Mouse (Mus musculus) hematopoietic multipotent progenitor cell, adult 10-12 weeks (in vitro differentiated cells): ENCODE results near the gene Krt13. TPM values are rescaled to one million over a fixed set of nuclear protein-coding genes. Genes with fewer than 3 reads are reported as not detected.

Experiments
- polyA plus RNA-seq: library from polyadenylated mRNA; stranded (reverse); fragments of >175 nt; gene quantifications from 2 replicates; pipeline ENCODE4 v1.2.3, GENCODE M21; 2012; ENCODE audit warnings: low replicate concordance

The Krt13 gene
- polyA plus RNA-seq = 0.33 TPM in 1 of 2 replicates, not detected in the other

DNA sequence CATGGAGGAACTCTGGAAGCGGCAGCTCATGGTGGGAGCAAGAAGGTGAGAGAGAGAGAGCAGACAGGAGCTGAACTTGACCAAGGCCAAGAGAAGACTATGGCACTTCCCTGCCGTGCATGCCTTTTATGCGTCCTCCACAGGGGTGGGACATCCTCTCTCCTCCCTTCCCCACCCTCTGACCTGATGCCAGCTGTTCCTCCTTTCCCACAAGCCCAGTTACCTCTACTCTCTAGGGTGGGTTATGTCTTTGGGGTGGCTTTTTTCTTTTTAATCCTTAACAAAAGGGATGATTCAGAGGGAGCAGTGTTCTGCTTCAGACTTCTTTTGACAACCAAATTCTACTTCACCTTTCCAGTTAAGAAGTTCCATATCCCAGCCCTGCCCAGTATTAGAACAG, at the start of gene Krt13:
Gene Krt13, minus strand, starts transcription at position 101 of the 400 bp plus-strand sequence.

DNA sequence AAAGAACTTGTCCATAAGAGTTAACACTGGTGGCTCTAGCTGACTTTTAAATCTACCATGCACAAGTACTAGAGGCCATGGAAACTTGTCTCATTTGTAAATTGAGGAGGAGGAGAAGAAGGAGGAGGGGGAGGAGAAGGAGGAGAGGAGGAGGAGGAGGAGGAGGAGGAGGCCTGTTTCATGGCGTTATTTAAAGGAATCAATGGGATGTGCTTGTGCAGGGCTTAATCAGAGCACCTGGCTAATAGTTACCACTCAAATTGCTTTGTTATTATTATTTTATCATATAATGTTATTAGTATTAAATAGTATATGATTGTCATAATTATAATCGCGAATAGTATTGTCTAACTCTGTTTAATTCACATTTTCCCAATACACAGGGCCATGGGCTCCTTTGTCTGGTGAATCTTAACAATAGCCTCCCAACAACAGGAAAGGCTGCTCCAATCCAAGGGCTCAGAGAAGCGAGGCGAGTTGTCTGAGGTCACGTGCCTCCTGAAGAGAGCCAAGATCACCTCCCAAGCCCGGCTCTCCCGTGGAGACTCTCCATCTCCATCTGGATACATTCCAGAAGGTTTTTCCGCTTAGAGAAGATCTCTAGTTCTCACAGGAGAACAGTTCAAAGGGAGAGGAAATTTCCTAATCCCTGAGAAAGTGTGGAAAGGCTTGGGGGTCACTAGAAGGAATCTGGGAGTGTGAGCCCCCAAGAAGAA, 27.4 kb upstream of the Krt13 start, which contains the start of gene Krt19:
Gene Krt19, minus strand, starts transcription at position 51 of the 716 bp plus-strand sequence.

DNA sequence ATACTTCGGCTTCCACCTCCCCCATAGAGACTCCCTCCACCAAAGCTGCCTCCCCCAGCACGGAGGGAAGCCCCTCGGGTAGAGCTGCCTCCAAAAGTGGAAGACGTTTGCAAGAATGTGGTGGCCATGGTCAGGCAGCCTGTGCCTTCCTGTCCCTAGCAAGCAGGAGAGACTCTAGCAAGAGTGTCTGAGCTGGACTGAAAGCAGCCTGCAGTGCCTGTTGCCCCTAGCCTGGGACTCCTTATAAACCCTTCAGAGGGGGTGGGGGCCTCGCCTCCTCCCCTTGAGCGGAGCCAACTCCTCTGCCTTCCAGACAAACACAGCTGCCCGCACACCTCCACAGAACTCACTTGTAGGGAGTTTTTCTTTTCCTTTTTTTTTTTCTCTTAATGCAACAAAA, 14.4 kb upstream of the Krt13 start, which contains the start of gene Krt15:
Gene Krt15, minus strand, starts transcription at position 198 of the 400 bp plus-strand sequence.

DNA sequence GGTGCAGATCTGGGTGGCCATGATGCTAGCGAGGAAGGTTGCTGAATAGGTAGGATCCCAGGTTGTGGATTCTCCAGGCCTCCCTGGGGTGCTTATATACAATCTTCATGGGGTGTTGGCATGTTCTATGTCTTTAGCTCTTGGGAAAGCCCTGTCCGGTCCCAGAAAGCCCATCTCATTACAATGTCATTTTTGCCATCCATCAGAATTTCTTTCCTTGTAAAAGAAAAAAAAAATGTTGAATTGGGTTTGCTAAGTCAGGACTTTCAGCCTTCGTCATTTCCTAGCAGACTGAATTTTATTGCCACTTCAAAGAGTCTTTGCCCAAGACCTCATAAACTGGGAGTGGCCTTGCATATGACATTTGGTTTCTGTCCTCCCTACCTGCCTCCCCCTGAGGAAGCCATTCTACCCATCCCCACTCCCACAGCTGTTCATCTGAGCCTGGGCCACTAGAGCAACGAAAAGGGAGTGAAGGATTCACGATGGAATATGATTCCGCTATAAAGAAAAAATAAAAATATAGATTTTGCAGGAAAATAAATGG, 15.7 kb downstream of the Krt13 start, which contains the start of gene Krt36:
Gene Krt36, minus strand, starts transcription at position 51 of the 547 bp plus-strand sequence.

DNA sequence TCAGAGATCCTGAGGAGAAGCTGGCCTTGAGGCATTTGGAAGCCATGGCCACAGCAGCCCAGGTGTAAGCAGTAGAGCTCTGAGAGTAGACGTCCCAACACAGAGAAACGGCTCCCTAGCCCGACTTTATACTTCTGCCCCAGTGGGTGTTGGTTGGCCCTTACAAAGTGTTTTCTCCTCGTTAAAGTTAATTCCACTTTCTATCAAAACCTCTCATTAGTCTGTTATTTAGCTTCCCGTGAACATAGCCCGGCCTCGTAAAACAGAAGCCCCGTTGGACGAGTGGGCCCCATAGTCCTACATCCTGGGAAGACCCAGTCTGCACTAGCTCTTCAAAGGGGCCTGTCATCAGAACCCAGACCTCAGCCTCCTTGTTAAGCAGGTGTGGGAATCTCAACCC, 25.2 kb downstream of the Krt13 start, which contains the start of gene Krt35:
Gene Krt35, minus strand, starts transcription at position 101 of the 400 bp plus-strand sequence.

DNA sequence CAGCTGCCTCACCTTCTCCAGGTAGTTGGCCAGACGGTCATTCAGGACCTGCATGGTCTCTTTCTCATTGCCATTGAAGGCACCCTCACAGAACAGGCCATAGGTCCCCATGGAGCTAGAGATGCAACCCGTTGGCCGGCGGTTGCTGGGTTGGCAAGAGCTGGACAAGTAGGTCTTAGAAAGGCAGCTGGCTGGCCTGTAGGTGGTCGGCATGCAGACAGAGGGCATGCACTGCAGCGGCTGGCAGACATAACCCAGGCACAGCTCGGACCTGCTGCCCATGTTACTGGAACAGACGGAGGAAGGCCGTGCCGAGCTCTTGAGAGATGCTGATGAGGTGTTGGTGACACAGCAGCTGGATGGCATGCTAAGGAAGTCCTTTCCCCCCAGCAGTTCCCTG, 33.5 kb downstream of the Krt13 start, which contains the start of gene Krt32:
Gene Krt32, minus strand, starts transcription at position 366 of the 400 bp plus-strand sequence.

Other genes starting within 250 kb of the Krt13 start
- gene Krtap9-1, start 248.2 kb downstream of the Krt13 start, polyA plus RNA-seq = not detected in 2 replicates
- gene Gm11567, start 242.4 kb downstream of the Krt13 start, polyA plus RNA-seq = not detected in 2 replicates
- not detected in 2 replicates for gene Krtap31-1, start 213.6 kb downstream of the Krt13 start, polyA plus RNA-seq
- not detected in 2 replicates for gene Gm11565, start 206.8 kb downstream of the Krt13 start, polyA plus RNA-seq
- not detected in 2 replicates for gene Krtap31-2, start 185.3 kb downstream of the Krt13 start, polyA plus RNA-seq
- gene Krtap9-5, start 173.1 kb downstream of the Krt13 start, polyA plus RNA-seq = not detected in 2 replicates
- gene Krtap29-1, start 142.5 kb downstream of the Krt13 start, polyA plus RNA-seq = not detected in 2 replicates
- gene Krtap16-1, start 135.0 kb downstream of the Krt13 start, polyA plus RNA-seq = not detected in 2 replicates
- not detected in 2 replicates for gene Krtap17-1, start 127.6 kb downstream of the Krt13 start, polyA plus RNA-seq
- gene Krt33a, start 105.4 kb downstream of the Krt13 start, polyA plus RNA-seq = not detected in 2 replicates
- gene Krt33b, start 91.7 kb downstream of the Krt13 start, polyA plus RNA-seq = not detected in 2 replicates
- not detected in 2 replicates for gene Krt34, start 80.0 kb downstream of the Krt13 start, polyA plus RNA-seq
- gene Krt31, start 71.0 kb downstream of the Krt13 start, polyA plus RNA-seq = not detected in 2 replicates
- not detected in 2 replicates for gene Krt32, start 33.3 kb downstream of the Krt13 start, polyA plus RNA-seq
- gene Krt35, start 25.3 kb downstream of the Krt13 start, polyA plus RNA-seq = 0.13 TPM in 1 of 2 replicates, not detected in the other
- gene Krt36, start 15.9 kb downstream of the Krt13 start, polyA plus RNA-seq = not detected in 2 replicates
- not detected in 2 replicates for gene Krt15, start 14.4 kb upstream of the Krt13 start, polyA plus RNA-seq
- 0.12 and 0.14 TPM in 2 replicates for gene Krt19, start 27.1 kb upstream of the Krt13 start, polyA plus RNA-seq
- not detected in 2 replicates for gene Krt9, start 71.7 kb upstream of the Krt13 start, polyA plus RNA-seq
- gene Krt14, start 86.0 kb upstream of the Krt13 start, polyA plus RNA-seq = not detected in 2 replicates
- gene Krt16, start 127.3 kb upstream of the Krt13 start, polyA plus RNA-seq = not detected in 2 replicates
- 0.10 and 0.14 TPM in 2 replicates for gene Krt17, start 139.5 kb upstream of the Krt13 start, polyA plus RNA-seq
- not detected in 2 replicates for gene Krt42, start 148.3 kb upstream of the Krt13 start, polyA plus RNA-seq
- gene Eif1, start 198.3 kb upstream of the Krt13 start, polyA plus RNA-seq = 448 and 588 TPM in 2 replicates
- gene Gast, start 212.8 kb upstream of the Krt13 start, polyA plus RNA-seq = not detected in 2 replicates
- 15.8 and 23.4 TPM in 2 replicates for gene Hap1, start 234.6 kb upstream of the Krt13 start, polyA plus RNA-seq